Mouse (Mus musculus) thymus, postnatal 0 days (tissue): ENCODE data around the gene Runx3. TPM values are rescaled to one million over a fixed set of nuclear protein-coding genes. Genes with fewer than 3 reads are reported as not detected.
A peak's percentile ranks its signal among the peaks of the same experiment; 100 is the strongest.

Source experiments
- DNase-seq: peaks from one replicate; pipeline ENCODE4 v3.0.0-alpha.2; 2015; ENCODE audit warnings: low spot score
- polyA plus RNA-seq: library from polyadenylated mRNA; unstranded; fragments of >200 nt; fragmentation: Nextera tagmentation; extraction: Ambion mirVana; gene quantifications from 2 replicates; pipeline ENCODE4 v1.2.1, GENCODE M21; 2015

Runx3 gene
- polyA plus RNA-seq, 1 experiment from 2014 or later: 7.9 TPM

DNA sequence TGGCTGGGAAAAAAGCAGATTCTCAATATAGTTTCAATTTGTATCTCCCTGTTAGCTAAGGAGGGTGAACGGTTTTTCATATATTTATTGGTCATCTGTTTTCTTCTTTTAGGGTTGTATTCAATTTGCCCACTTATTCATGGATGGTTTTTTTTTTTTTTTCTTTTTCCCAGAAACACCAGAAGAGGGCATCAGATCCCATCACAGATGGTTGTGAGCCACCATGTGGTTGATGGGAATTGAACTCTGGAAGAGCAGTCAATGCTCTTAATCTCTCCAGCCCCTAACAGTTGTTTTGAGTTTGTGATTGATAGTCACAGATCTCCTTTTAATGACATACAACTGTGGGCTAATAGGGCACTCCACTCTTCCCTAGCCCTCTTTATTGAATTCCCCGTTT is 89.4 kb downstream of the Runx3 start:
- DNase-seq: no peak

DNA sequence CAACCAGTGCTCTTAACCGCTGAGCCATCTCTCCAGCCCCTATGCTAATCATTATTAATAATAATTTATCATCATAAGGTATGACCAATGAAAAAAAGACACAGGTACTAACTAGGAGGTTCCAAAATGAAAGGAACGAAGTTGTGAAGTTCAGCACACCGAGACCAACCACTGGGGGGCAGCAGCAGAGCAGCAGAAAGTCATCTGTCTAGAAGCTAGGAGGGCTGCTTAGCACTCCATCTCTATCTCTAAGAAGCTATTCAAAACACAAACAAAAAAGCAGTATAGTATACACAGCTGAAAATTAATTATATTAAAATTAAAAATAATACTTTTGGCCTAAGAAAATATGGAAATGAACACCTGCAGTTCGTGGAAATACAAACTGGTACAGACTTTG is 99.2 kb downstream of the Runx3 start:
- DNase-seq: peak; percentile 77

- no peak for DNase-seq
Measured at GRCm38 (mm10) chr4:135220641-135221040, 100.2 kb downstream of the Runx3 start.

DNA sequence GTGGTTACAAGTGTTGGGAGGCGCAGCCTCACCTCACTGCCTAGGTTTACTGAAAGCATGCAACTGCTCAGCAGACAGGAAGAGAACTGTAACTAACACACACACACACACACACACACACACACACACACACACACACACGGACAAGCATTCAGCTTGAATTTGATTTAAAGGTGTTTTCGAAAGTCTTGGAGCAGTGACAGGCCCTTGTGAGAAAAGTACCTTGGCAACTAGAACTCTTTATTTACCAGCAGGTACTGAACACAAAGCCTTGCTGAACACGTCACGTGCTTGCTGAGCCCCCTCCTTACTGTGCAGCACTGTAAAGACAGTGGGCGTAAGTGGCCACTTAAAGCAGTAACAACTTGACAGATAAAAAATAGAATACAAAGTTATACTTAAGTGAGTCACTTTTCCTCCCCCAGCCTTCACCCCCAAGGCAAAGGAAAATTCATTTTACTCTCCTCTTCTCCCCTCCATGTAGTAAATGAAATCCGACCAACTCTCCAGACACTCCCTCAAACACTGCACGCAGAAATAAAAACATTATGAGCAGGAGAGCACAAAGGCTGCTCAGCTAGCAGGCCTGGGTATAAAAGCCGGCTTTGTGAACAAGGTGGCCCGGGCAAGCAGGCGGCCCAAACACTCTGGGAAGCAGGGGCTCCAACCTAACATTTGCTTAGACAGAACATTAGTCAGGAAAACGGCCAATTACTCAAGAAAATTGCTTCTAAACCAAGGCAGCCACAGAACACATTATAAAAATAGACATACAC is 101.4 kb downstream of the Runx3 start:
- no peak for DNase-seq

GRCm38 (mm10) chr4:135223808-135224207 is 103.4 kb downstream of the Runx3 start:
- no peak for DNase-seq

- DNase-seq: no peak
Measured at GRCm38 (mm10) chr4:135226008-135226667, 105.7 kb downstream of the Runx3 start.

Other genes starting within 250 kb of the Runx3 start
- gene Tmem50a, start 205.6 kb upstream of the Runx3 start, polyA plus RNA-seq: 247 and 304 TPM in 2 replicates
- gene Rsrp1, start 197.1 kb upstream of the Runx3 start, polyA plus RNA-seq: 822 and 855 TPM in 2 replicates
- gene Syf2, start 189.8 kb upstream of the Runx3 start, polyA plus RNA-seq: 171 and 176 TPM in 2 replicates
- gene Clic4, start 152.2 kb downstream of the Runx3 start, polyA plus RNA-seq: 71.1 and 72.5 TPM in 2 replicates
- gene Srrm1, start 232.7 kb downstream of the Runx3 start, polyA plus RNA-seq: 213 and 259 TPM in 2 replicates